Mouse (Mus musculus) thymus, adult 18-20 months (tissue): ENCODE results near the gene Ppp1r2.
A peak's percentile ranks its signal among the peaks of the same experiment; 100 is the strongest.

ENCODE experiments used
- DNase-seq, 2 experiments: peaks; one replicate each; pipeline ENCODE4 v3.0.0; 2022; ENCODE audit warnings: mixed read lengths in 2 of 2

Gene Ppp1r2

DNA sequence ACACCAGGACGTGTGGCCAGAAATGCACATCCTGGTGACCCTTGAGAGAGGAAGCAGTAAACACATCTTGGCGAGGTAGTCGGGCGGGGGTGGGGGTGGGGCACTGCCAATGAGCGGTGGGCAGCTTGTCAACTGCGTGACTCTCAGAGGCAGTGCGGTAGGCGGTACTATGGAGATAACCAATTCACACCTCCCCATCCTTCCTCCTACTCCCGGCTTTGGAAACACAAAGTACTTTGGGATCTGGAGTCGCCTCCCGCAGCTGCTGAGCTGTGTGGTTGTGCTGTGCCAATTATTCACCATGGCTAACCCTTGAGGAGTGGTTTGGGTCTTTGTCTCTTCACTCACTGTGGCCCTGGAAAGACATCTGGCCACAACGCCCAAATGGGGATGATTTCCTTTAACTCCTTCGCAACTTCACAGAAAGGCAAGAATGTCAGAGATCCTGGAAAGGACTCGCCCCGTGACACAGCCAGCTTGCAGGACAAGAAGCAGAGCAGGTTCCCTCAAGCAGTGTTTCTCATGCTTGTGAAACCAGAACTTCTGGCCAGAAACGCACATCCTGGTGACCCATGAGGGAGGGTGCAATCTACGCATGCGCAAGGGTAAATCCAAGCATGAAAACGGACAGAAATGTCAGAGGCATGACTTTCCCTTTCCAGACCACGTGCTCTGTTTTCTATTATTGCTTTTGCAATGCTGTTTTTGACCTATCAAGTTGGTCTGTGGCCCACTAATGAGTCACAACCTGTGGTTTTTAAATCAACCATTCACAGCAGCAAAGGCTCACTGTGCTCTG lies 41.3 kb downstream of the Ppp1r2 start:
- peak; percentile 19 to 32 for DNase-seq

DNA sequence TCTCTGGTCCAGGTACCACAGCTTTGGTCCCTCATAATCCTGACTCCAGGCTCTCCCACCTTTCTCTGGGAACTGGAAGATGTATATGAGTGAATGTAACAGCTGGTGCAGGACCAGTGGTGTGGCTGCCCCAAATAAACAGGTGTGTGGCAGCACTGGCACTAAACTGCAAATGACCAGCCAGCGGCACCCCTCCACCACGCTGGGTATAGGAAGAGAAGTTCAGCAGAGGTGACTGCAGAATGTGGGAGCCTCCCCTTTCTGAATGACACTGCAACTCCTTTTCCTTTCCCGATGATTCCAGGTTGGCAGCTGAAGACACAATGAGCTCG lies 41.9 kb downstream of the Ppp1r2 start:
- no peak for DNase-seq

DNA sequence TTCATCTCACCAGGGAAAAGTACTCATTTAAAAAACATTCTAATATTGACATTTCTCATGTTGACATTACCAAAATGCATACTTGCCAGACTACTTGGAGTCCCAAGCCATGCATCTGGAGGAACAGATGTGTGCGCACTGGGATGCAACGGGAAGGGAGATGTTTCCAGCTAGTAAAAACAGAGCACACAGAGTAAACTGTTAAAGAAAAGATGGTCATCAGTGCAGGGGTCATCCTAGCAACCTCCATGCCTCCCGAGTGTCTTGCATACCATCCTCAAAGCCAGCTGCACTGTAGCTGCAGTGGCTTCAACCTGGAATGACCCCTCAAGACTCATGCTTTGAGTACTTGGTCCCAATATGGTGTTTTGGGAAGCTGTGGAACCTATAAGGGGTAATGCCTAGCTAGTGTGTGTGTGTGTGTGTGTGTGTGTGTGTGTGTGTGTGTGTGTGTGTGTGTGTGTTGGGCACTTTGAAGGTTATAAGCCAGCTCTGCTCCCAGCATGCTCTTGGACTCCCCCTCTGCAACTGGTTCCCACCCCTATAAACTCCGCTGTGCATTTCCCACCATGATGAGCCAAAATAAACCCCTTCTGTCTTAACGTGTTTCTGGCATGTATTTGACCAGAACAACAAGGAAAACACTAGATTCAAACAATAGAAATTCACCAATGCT lies 42.4 kb downstream of the Ppp1r2 start:
- no peak for DNase-seq

DNA sequence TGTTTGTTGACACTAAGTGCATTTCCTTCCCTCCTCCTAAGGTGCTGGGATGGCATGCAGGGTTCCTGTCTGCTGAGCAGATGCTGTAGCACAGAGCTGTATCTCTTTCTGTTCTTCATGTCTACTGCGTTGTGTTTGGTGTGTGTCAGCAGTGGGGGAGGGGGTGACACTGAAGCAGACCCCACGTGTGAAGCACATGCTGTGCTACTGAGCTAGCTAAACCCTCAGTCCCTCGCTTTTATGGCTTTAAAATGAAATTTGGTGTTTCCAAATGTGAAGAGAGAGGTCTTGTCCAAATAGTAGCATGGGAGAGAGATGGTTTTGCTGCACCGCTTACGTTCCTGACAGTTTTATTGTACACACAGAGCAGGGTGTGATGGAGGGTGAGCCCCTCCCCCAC lies 43.5 kb downstream of the Ppp1r2 start:
- DNase-seq: no peak

DNA sequence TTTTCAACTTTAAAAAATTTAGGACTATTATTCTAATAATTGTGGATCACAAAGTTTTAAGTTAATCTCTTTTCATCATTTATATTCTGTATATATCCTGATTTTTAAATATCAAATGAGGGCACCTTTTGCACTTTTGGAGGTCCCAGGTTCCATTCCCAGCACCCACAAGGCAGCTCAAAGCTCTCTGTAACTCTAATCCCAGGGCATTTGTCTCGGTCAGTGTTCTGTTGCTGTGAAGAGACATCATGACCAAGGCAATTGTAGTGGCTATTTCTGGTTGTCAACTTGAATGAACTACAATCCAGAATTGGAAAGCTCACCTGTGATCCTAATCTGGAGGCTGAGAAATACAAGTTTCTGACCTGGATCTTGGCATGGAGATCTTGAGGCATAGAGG lies 47.3 kb downstream of the Ppp1r2 start:
- no peak for DNase-seq

DNA sequence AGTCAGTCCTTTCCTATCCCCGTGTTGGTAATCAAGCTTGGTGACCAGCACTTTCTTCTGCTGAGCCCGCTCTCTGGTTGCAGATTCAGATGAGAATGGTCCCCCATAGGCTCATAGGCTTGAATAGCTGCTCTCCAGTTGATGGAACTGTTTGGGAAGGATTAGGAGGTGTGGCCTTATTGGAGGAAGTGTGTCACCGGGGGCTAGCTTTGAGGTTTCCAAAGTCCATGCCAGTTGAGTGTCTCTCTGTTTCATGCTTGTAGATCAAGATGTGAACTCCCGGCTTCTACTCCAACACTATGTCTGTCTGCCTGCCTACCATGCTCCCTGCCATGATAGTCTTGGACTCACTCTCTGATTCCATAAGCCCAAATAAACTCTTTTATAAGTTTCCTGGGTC lies 59.8 kb downstream of the Ppp1r2 start:
- DNase-seq: no peak

DNA sequence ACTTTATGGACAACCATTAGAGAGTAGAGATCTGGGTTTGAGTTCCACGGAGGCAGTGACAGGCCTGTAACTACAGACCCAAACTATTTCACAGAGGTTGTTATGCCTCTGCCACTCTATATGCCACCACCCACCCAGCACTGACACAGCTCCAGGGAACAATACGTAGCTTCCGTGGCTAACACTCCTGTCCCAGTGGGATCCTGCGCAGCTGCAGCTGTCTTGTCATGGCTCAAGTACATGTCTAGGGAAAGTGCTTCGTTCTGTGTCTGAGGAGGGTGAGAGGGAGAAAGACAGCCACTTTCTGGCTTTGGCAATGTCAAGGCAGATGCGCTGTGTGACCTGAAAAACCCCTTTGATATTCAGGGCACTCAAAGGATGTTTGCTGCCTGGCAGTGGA lies 61.6 kb downstream of the Ppp1r2 start:
- DNase-seq: no peak

DNA sequence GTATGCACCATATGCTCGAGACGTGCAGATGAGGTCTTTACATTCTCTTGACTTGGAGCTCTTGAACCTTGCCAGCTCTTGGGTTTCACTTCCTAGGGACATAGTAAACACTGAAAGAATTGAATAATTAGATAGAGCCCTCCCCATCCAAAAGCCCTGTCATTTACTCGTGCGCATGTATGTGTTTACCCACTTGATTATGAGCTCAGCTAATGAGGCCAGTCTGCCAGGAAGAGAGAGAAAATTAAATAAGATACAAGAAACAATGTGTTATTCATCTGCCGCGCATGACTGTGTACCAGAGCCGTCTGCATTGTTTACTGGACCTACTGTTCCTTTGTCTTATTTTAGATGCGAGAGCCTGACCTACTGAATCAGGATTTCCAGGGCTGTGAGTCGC lies 63.6 kb downstream of the Ppp1r2 start:
- DNase-seq: no peak

DNA sequence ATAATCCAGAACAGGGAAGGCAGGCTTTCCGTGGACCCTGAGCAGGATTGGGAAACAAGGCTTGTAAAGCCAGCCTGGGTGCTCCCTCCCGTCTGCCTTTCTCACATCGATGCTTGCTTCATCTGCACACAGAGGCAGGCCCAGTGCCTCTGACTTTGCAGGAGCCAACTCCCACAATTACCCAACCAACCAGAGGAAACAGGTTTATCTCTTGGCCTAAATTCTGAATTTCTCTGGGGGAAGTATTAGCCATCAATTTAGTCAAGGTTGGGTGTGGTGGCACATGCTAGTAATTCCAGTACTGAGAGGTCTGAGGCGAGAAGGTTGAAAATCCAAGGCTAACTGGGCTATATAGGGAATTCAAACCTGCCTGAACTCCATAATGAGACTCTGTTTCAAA lies 64.6 kb downstream of the Ppp1r2 start:
- no peak for DNase-seq

DNA sequence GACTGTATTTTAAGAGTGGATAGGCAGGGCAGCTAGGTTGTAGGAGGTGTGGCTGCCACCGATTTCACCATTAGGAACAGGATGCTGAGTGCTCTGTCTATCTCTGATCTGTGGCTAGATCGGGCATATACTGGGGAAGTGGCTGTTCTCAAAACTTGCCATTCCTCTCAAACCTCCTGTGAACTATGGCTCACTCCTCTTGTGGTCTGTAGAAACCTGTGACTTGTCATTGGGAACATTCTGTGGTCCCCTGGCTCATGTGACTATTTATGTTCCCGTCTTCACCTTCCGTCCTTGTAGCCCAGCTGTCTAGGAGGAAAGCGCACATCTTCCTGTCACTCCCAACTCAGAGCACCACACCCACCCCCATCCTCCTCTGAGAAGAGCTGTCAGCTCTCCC lies 65.2 kb downstream of the Ppp1r2 start:
- DNase-seq: no peak

DNA sequence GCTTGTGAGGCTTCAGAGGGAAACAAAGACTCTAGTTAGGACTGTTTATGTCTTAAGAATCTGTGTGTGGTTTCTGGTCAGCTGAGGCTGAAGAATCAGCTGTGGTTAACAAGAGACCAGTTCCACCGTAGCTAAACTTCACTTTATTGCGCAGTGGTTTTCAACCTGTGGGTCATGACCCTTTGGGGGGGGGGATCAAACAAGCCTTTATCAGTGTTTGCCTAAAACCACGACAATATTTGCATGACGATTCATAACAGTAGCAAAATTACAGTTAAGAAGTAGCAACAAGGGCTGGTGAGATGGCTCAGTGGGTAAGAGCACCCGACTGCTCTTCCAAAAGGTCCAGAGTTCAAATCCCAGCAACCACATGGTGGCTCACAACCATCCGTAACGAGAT lies 69.4 kb downstream of the Ppp1r2 start:
- no peak for DNase-seq

DNA sequence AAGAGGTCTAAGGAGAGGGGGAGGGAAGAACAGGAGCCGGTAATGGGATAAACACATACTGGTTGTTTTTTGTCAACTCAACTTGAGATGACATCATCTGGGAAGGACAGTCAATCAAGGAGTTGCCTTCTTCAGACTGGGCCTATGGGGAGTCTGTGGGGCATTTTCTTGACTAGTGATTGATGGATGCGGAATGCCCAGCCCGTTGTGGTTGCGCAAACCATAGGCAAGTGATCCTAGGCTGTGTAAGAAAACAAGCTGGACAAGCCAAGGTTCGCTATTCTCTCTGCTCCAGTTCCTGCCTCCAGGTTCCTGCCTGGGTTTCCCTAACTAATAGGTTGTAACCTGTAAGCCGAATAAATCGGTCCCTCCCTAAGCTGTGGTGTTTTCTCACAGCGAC lies 69.9 kb downstream of the Ppp1r2 start:
- DNase-seq: no peak

DNA sequence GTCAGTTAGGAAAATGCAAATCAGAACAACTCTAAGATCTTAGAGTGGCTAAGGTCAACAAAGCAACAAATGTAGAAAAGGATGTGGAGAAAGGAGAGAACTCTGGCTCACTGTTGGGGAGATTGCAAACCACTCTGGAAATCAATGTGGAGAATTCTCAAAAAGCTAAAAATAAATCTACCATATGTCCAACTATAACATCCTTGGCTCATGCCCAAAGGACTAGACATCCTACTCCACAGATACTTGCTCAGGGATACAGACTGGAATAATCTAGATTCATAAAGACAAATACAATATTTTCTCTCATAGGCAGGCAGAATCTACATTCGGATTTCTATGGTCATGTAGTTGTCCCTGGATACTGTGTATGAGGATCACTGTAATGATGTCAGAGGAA lies 70.9 kb downstream of the Ppp1r2 start:
- DNase-seq: no peak

DNA sequence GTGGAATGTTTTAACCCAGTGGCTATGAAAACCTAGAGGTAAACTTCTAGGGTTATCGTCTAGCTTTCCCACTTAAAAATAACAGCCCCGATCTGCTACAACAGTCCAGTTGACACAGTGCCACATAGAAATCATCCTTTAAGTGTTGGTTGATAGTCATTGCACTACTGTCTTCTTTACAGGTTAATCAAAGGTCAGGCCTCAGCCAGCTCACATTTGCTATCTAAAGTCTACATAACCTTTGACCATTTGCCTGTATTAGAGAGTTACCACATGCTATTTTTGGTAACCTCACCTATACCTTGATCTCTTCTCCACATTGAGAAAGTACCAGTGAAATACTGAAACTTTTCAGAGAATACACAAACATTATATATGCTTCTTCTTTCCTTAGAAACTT lies 73.4 kb downstream of the Ppp1r2 start:
- no peak for DNase-seq
